Mouse (Mus musculus) splenic B cell, adult 2 months (primary cell): ENCODE data around the gene Ccdc151.

Source experiments
- DNase-seq: peaks from one replicate; pipeline ENCODE4 v3.0.0-alpha.2; 2011; ENCODE audit warnings: low read depth, low spot score
- H3K27me3 ChIP-seq: 2 replicates; pipeline ENCODE4 v1.6.1; 2012; ENCODE audit warnings: mild to moderate bottlenecking, low read length, moderate library complexity, mixed read lengths; ENCODE audit not compliant: control insufficient read depth, poor library complexity, insufficient read depth, severe bottlenecking
- H3K36me3 ChIP-seq: 2 replicates; pipeline ENCODE4 v1.6.1; 2012; ENCODE audit warnings: mild to moderate bottlenecking, low read length, moderate library complexity, mixed read lengths; ENCODE audit not compliant: control insufficient read depth, poor library complexity, insufficient read depth, severe bottlenecking

Gene Ccdc151

DNA sequence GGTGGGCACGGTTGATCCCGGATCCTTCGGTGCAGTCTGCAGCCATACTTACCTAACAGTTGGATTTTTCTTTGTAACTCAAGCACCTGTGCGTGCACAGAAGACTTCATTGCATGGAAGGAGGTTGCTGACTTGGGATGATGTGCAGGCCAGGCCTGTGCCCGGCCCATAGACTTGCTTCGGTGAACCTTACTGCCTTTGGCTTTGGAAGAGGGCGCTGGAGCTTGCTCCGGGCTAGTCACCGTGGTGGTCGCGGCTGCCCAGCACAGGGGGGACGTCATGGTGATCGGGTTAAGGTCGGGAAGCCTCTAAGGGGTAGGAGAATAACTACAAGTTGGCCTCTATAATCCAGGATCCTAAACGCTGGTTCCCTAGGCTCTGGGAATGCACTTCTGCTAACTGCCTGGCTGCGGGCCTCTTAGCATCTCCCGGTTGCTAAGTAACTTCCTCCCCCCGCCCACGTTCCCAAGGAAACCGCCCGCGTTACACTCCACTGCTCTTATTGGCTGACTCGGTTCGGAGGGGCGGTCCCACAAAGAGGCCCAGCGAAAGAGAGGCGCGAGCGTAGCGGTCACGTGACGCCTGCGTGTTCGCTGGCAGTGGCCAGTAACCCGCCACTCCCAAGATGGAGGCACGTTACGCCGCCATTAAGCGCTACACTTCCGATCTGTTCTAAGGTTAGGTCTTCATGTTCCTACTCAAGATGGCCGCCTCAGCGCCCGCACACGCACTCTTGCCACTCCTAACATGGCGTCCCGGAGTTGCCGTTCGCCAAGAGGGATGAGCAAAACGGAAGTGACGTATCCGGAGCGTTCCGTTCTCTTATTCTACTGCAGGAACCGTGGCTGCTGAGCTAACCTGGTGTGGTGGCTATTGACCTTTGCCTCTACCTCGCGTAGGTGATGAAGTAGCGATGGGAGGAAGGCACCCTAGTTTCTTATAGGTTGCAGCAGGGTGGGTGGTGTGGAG lies at the start of gene Ccdc151, which contains the start of gene Prkcsh:
Gene Ccdc151, minus strand, starts transcription at position 441 of the 969 bp plus-strand sequence.
Gene Prkcsh, plus strand, starts transcription at position 613 of the 969 bp plus-strand sequence.
- Histone ChIP-seq H3K27me3 (no peaks in the 10 kb centered on the region), H3K36me3 (peaks cover 5% of the 10 kb centered on the region)
- peak; percentile 100 for DNase-seq

DNA sequence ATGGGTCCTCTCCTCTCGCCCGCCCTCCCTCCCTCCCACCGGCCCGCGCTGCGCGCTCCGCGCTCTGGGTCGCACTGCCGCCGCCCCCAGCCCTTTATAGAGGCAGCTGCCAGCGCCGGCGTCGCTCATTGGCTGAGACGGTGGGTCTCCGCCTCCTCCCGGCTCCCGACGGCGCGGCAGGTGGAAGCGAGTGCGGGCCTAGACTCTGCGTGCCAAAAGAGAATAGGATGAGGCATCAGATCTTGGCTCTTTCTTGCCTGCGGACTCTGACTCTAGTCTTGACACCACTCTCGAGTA lies 49.5 kb upstream of the Ccdc151 start, which contains the start of gene Elavl3:
Gene Elavl3, minus strand, starts transcription at position 66 of the 297 bp plus-strand sequence.
- no peak for DNase-seq
- Histone ChIP-seq H3K27me3 (no peaks in the 10 kb centered on the region), H3K36me3 (no peaks in the 10 kb centered on the region; the same call in 1 of the 2 replicates)

DNA sequence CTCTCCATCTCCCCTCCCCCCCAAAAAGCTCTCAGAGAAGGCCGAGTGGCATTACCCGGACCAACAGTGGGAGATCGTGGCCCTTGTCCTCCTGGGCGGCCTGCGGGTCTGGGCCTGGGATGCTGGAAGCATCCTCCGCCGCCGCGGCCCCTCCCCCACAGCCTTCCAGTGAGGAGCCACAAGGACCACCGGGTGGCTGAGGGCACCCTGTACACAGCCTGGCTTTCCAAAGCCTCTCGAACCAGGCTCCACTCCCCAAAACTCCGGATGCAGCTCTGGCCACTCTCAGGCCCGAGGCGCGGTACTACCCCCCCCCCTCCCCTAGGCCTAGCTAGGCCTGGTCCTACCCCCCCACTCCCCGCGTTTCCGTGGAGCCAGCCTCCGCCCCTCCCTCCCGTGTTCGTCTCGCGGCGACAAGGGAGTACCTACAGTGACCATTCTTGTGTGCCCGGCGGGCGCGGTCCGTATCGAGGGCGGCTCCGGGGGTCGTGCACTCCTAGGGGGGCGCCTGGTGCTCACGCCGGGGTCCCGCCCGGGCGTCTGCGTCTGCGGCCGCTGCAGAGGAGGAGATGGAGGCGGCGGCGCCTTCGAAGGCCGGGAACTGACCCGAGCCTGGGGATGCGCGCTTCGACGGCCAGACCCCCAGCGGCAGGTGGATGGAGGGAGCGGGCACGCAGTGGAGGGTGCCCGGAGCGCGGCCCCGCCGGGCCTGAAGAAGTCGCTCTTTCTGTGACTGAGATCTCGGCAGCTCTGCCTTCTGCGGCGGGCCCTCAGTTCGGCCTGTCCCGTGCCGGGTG lies 48.9 kb upstream of the Ccdc151 start:
- DNase-seq: peak; percentile 22
- Histone ChIP-seq H3K36me3 (no peaks in the 10 kb centered on the region), H3K27me3 (no peaks in the 10 kb centered on the region)

DNA sequence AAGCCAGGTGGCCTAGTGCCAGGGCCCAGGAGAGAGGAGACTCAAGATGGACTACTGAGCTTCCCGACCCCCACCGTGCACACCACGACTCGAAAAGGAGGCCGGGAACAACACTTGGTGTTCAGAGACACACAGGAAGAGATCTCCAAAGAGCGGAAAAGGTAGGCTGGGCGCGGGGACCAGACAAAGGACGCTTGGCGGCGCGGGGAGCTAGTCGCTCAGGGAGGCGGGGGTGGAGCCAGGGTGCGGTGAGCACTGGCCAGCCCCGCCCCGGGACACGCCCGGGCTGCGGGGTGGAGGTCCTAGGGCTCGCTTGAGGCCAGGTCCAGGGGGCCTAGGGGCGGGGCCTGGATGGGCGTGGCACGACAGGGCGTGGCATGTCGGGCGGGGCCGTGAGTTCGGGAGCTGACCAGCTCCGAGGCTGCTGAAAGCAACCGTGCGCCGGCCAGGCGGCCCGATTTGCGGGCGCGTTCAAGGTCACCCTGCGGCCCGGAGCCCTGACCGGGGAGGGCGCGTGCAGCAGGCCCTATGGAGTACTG lies 48.0 kb upstream of the Ccdc151 start:
- Histone ChIP-seq H3K27me3 (no peaks in the 10 kb centered on the region), H3K36me3 (no peaks in the 10 kb centered on the region)
- peak; percentile 58 for DNase-seq

DNA sequence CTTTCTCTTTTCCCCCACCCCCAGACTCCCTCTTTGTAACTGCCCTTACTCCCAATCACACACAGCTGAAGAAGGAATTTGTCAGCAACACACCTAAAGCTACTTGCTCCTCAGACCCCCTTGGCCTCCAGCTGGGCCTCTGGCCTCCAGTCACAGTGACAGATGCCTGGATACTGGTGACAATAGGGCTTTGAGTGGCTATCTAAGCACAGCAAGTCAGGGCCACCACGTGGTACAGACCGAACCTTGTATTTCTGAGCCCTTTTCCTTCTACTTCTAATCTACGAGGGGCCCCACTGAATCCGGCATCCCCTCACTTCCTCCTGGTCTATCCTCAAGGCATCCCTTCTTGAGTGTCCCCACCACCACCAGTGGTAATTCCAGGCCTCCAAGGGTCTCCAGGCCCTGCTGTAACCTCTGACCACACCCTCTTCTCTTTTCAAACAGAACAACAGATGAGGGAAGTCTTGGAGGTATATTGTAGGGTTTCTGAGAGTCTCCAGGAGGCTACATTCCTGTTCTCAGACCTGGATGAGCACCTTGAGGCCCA lies 47.4 kb upstream of the Ccdc151 start:
- Histone ChIP-seq H3K36me3 (no peaks in the 10 kb centered on the region), H3K27me3 (no peaks in the 10 kb centered on the region)
- DNase-seq: no peak

DNA sequence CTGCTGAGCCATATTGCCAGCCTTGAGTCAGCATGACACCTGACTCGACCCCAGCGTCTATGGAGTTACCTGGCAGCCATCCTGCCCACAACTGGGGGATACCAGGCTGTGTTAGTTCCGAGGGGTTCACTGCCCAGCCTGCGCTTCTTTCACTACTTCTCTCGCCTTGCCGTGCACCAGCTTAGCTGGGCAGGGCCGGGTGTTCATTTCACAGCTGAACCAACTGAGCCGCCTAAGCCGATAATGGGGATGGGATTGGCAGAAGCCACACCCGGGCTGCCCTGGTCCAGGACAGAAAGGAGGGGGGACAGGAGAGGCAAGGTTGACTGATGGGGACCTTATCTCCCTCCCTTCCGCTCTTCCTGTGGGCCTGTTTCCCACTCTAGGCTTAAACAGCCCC lies 46.9 kb upstream of the Ccdc151 start:
- H3K27me3 ChIP-seq: no peaks in the 10 kb centered on the region
- H3K36me3 ChIP-seq: no peaks in the 10 kb centered on the region
- no peak for DNase-seq

DNA sequence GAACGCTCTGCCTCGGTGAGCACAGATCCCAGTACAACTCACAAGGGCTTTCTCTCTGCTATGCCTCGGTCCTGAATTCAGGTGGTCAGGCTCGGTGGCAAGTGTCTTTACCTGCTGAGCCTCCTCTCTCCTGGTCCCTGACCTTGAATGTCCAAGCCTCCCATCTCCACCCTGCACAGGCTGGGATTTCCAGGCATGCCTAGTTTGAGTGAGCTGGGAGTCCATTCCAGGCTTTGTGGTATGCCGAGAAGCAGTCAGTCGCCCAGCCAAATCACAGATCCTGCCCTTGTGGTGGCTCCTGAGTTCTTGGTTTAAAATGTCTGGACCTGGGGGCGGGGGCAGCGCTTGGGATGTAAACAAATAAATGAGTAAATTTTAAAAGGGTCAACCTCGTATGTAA lies 44.9 kb upstream of the Ccdc151 start:
- Histone ChIP-seq H3K27me3 (no peaks in the 10 kb centered on the region), H3K36me3 (no peaks in the 10 kb centered on the region)
- DNase-seq: no peak

DNA sequence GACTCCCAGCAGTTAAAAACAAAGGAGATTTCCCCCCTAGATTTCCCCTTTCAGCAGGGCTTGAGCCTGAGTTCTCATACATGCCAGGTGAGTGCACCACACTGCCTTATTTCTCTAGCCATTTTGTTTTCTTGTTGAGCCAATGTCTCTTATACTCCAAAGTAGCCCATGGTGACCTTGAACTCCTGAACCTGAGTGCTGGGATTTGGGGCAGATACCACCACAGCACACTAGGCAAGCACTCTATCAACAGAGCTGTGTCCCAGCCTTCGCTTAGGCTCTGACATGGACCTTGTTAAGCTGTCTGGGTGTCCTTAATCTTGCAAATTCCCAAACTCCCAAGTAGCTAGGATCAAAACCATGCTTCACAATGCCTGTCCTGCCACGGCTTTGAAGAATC lies 39.4 kb upstream of the Ccdc151 start:
- Histone ChIP-seq H3K27me3 (no peaks in the 10 kb centered on the region), H3K36me3 (no peaks in the 10 kb centered on the region)
- DNase-seq: no peak

DNA sequence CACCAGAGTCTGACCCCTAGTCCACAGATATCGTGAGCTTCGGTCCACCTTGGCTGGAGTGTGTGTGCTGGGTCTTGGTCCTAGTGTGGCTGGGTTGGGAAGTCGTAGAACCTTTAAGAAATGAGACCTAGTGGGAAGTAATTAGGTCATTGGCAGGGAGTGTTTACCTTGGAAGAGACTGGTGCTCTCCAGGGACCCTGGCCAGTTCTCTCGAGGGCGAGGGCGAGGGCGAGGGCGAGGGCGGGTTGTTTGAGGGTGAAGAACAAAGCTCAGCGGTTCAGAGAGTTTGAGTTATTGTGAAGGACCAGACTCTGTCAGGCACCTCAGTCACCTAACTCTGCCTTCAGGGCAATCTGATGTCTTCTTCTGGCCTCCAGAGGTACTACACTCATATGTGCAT lies 35.4 kb upstream of the Ccdc151 start:
- DNase-seq: no peak
- no peaks in the 10 kb centered on the region for H3K27me3 ChIP-seq
- H3K36me3 ChIP-seq: no peaks in the 10 kb centered on the region

DNA sequence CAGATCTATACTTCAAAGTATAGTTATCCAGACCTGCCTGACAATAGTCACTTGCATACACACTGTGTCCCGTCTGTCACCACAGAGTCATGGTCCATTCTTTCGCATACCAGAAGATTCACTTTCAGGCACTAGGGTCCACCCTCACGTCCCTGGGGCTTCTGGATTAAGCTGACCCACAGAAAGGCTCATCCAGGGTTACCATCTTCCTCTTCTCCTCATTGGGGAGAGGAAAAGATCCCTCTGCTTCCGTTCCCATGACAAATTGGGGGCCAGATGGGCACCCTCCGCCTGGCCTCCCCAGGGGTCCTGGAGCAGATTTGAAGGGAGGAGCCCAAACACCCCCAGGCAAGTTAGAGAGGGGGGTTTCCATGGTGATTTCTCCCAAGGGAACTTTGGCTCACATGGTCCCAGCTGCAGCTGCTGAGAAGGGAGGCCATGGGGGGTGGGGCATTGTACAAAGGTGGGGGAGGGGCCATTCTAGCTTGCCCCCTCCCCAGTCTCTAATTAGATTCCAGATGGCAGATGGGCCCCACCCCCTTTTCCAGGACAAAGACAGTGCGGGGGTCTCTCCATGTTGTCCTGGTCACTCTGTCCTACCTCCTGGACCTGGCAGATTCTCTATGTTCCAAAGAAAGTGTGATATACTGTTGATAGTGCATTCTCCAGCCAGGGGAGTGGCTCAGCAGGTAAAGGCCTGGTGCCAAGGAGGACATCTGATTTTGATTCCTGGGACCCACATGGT lies 33.0 kb upstream of the Ccdc151 start:
- H3K27me3 ChIP-seq: no peaks in the 10 kb centered on the region
- DNase-seq: no peak
- H3K36me3 ChIP-seq: no peaks in the 10 kb centered on the region

DNA sequence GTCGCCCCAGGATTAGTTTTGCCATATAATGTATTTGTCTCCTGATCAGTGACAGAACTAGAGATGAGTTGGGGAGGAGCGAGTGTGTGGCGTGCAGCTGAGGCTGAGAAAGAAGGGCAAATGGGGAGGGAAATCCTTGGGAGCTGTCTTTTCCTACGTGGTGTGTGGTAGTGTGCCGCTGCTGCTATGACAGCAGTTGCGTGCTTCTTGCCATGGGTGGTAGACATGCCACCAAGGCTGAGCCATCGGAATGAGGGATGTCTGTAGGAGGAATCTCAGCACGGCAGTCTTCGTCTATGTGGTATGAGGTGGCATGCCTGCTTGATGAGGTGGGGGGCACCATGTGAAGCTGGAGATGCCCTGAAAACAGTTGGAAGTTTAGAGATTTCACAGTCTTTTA lies 28.0 kb upstream of the Ccdc151 start:
- no peak for DNase-seq
- H3K36me3 ChIP-seq: no peaks in the 10 kb centered on the region
- no peaks in the 10 kb centered on the region for H3K27me3 ChIP-seq

DNA sequence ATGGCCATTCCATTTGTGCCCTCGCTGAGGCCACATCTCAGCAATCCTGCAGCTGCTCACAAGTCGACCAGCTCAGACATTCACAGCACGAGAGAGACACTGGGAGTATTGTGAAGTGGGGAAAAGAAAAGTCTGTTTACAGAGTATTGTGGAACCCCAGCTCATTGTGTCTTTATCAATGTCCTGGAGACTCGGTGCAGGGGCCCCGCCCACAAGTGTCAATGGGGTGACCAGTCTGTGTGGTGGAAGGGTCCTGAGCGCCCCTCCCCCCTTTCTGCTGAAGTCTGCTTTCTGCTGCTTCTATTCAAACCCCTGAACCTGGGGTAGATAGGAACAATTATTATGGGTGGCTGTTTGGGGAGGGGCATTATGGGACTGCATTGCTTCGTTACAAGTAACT lies 26.0 kb upstream of the Ccdc151 start:
- no peaks in the 10 kb centered on the region for H3K27me3 ChIP-seq
- H3K36me3 ChIP-seq: no peaks in the 10 kb centered on the region
- DNase-seq: no peak

DNA sequence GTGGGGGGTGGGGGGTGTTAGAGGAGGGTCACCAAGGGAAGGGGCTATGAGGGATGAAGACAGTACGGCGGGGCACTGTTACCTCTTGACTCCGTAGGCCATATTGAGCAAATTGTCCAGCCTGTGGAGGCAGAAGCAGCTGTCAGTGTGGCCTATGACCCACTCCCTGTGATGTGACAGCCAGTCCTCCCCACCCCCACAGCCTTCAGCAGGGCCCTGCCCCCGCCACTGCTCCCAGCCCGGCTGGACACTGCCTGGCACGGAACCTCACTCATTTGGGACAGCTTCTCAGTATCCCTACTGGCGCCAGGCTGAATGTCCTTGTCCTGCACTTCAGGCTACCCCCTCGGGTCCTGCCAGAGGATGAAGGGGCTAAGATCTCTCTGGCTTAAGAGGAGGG lies 22.2 kb upstream of the Ccdc151 start:
- Histone ChIP-seq H3K36me3 (no peaks in the 10 kb centered on the region), H3K27me3 (no peaks in the 10 kb centered on the region)
- DNase-seq: no peak

DNA sequence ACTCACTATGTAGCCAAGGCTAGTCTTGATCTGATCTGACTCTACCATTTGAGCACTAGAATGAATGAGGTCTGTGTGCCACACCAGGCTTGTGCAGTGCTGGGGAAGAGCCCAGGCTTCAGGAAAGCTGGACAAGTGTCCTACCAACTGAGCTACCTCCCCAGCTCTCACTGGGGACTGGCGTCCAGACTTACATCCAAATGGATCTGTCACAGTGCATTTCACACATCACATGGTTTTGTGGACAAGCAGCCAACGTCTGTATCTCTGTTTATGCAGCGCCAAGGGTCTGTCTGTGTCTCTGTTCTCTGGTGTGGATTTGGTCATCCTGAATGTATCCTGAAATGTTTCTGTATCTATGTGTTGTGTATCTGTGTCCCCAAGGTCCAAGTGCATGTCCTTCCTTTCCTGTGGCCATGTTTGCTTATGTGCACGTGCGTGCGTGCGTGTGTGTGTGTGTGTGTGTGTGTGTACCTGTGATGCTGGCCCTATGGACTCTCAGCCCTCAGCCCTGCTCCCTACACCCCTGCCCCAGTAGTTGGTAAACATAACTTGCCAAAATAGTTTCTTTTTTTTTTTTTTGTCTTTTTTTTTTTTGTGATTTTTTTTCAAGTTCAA lies 14.9 kb upstream of the Ccdc151 start:
- H3K36me3 ChIP-seq: peaks cover 3% of the 10 kb centered on the region; the same call in 1 of the 2 replicates
- DNase-seq: no peak
- H3K27me3 ChIP-seq: no peaks in the 10 kb centered on the region
